ENCODE assay signal across 23 mouse cellular contexts in genomic region chr6:134448451-134448850, GRCm38 (mm10). TPM values are rescaled to one million over a fixed set of nuclear protein-coding genes. Genes with fewer than 3 reads are reported as not detected.
"Had no signal": no experiment of that assay in that cellular context is flagged by ENCODE, and none has a peak within 500 bp of the region (broad histone marks: within the 10 kb centered on the region; RNA-seq: fewer than 3 reads in every experiment).

No protein-coding gene starts in this region.

- H3K4me3 ChIP-seq: layer of hippocampus, adult 2 months; limb, embryonic 10.5 days; limb, embryonic 13.5 days; liver, embryonic 13.5 days; megakaryocyte, embryonic 14.5 days; midbrain, embryonic 10.5 days; midbrain, embryonic 13.5 days; myocyte; neural tube, embryonic 13.5 days; stomach, embryonic 15.5 days had no signal

- DNase-seq: kidney, adult 2 months; kidney, postnatal 25 days; layer of hippocampus, adult 9-11 months; liver; liver, embryonic 13.5 days; retina, postnatal 1 day; right cerebral cortex, postnatal 25 days; spleen, adult 18-20 months; thymus, postnatal 25 days had no signal

- H3K27me3 ChIP-seq: limb, embryonic 13.5 days; liver, embryonic 13.5 days; megakaryocyte, embryonic 14.5 days; midbrain, embryonic 13.5 days; neural tube, embryonic 13.5 days; stomach, embryonic 15.5 days had no signal

- H3K4me2 ChIP-seq: limb, embryonic 13.5 days; liver, embryonic 13.5 days; midbrain, embryonic 13.5 days; neural tube, embryonic 13.5 days; stomach, embryonic 15.5 days had no signal

- H3K27ac ChIP-seq: kidney, postnatal 0 days; limb, embryonic 10.5 days; liver, embryonic 13.5 days; midbrain, embryonic 10.5 days; neural tube, embryonic 13.5 days; stomach, embryonic 15.5 days had no signal

- H3K4me1 ChIP-seq: midbrain, embryonic 13.5 days had no signal

- H3K9ac ChIP-seq: limb, embryonic 13.5 days; liver, embryonic 13.5 days; midbrain, embryonic 13.5 days; neural tube, embryonic 13.5 days; stomach, embryonic 15.5 days had no signal

- ATAC-seq: midbrain, embryonic 13.5 days; midbrain, embryonic 16.5 days had no signal

- H3K9me3 ChIP-seq: limb, embryonic 10.5 days; limb, embryonic 13.5 days; liver, embryonic 13.5 days; midbrain, embryonic 10.5 days; midbrain, embryonic 13.5 days; neural tube, embryonic 13.5 days; stomach, embryonic 15.5 days had no signal

RNA-seq across cellular contexts. Expression of gene Bcl2l14, which starts 52.3 kb away (rescaled TPM):
- total RNA-seq: layer of hippocampus, adult 2 months; layer of hippocampus, postnatal 25 days; left cerebral cortex, adult 18-20 months; left cerebral cortex, postnatal 25 days had no signal
- polyA plus RNA-seq: midbrain, embryonic 13.5 days; midbrain, embryonic 16.5 days; neural tube, embryonic 13.5 days had no signal
